Mouse (Mus musculus) lung, postnatal 0 days (tissue): ENCODE results near the gene Ppp1r35.

Source experiments
- CTCF ChIP-seq: IDR thresholded peaks from 2 replicates; pipeline ENCODE4 v1.5.1; 2016; ENCODE audit warnings: antibody characterized with exemption, mild to moderate bottlenecking
- EP300 ChIP-seq: IDR thresholded peaks from 2 replicates; pipeline ENCODE4 v1.6.1; 2016; ENCODE audit warnings: antibody characterized with exemption, mild to moderate bottlenecking, control low read depth

- TF ChIP-seq CTCF (no peak), EP300 (no peak)
Observed at GRCm38 (mm10) chr5:137826421-137826820, 47.8 kb downstream of the Ppp1r35 start.
